Mouse (Mus musculus) intestine, embryonic 15.5 days (tissue): ENCODE measurements around the gene Tekt4. TPM values are rescaled to one million over a fixed set of nuclear protein-coding genes. Genes with fewer than 3 reads are reported as not detected.

Experiments
- ATAC-seq: fragments of 200-750 bp; cut with Nextera tagmentation; 2 replicates; pipeline ENCODE4 v1.8.0; 2017; ENCODE audit warnings: moderate TSS enrichment, moderate library complexity
- H3K27ac ChIP-seq: fragments of 300-500 bp; sonication (generic); 2 replicates; pipeline ENCODE4 v1.5.1; 2015; ENCODE audit warnings: mild to moderate bottlenecking, inconsistent platforms
- H3K27me3 ChIP-seq: fragments of 300-500 bp; sonication (generic); replicated peaks from 2 replicates; pipeline ENCODE4 v1.6.1; 2015; ENCODE audit warnings: inconsistent platforms
- H3K36me3 ChIP-seq: fragments of 300-500 bp; sonication (generic); 2 replicates; pipeline ENCODE4 v1.6.1; 2015; ENCODE audit warnings: inconsistent platforms
- H3K4me1 ChIP-seq: fragments of 300-500 bp; sonication (generic); replicated peaks from 2 replicates; pipeline ENCODE4 v1.6.1; 2015; ENCODE audit warnings: inconsistent platforms
- H3K4me2 ChIP-seq: fragments of 300-500 bp; sonication (generic); replicated peaks from 2 replicates; pipeline ENCODE4 v1.6.1; 2015; ENCODE audit warnings: mild to moderate bottlenecking, inconsistent platforms
- H3K4me3 ChIP-seq: fragments of 300-500 bp; sonication (generic); replicated peaks from 2 replicates; pipeline ENCODE4 v1.5.1; 2015; ENCODE audit warnings: inconsistent platforms
- H3K9ac ChIP-seq: fragments of 300-500 bp; sonication (generic); 2 replicates; pipeline ENCODE4 v1.6.1; 2015; ENCODE audit warnings: inconsistent platforms
- H3K9me3 ChIP-seq: fragments of 300-500 bp; sonication (generic); 2 replicates; pipeline ENCODE4 v1.6.1; 2016; ENCODE audit warnings: inconsistent platforms
- WGBS: fragments of 180-500 bp; shearing (Covaris S2); methylation state at CpG from one replicate; pipeline ENCODE4 v1.1.7; 2015; 5-methylcytosine and 5-hydroxymethylcytosine counted together
- polyA plus RNA-seq: library from polyadenylated mRNA; unstranded; fragments of >200 nt; fragmentation: Nextera tagmentation; extraction: Ambion mirVana; gene quantifications from 2 replicates; pipeline ENCODE4 v1.2.1, GENCODE M21; 2015

Tekt4 gene
- polyA plus RNA-seq, 1 experiment from 2014 or later: not detected

GRCm38 (mm10) chr17:25416219-25416618 lies 38.2 kb upstream of the Tekt4 start:
- no peaks in the 10 kb centered on the region for H3K9me3 ChIP-seq
- H3K4me2 ChIP-seq: peak overlapping the region; percentile 24
- peak; percentile 54 for ATAC-seq
- 0 out of 2 replicates have a peak overlapping the region, but pooled peaks have one; percentile 36 for H3K27ac ChIP-seq
- no peak overlapping the region for H3K9ac ChIP-seq
- no peaks in the 10 kb centered on the region for H3K27me3 ChIP-seq
- 19% methylated on average over 3 of the region's 3 CpGs for WGBS
- H3K36me3 ChIP-seq: no peaks in the 10 kb centered on the region
- H3K4me3 ChIP-seq: no peak overlapping the region; the same call in 1 of the 2 replicates
- peaks cover 35% of the 10 kb centered on the region for H3K4me1 ChIP-seq

DNA sequence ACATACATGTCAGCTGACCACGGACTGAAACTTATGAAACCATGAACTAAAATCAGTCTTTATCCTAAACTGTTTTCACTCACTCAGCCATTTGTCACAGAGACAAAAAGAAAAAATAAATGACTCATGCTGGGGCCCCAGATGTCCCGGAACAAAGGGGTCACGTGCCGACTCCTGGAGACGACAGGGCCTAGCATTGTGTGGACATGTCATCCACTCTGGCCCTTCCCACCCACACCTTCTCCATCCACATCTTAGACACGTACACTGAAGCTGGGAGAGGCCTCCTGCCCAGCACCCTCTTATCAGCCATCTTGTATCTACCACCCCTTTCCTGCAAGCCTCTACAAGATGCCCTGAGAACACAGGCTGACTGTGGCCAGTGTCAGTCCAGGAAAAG lies 36.4 kb upstream of the Tekt4 start:
- Histone ChIP-seq H3K4me2 (no peak overlapping the region), H3K36me3 (peaks cover 2% of the 10 kb centered on the region; the same call in 1 of the 2 replicates), H3K9ac (no peak overlapping the region), H3K27ac (no peak overlapping the region), H3K4me1 (peaks cover 32% of the 10 kb centered on the region), H3K9me3 (no peaks in the 10 kb centered on the region), H3K27me3 (no peaks in the 10 kb centered on the region), H3K4me3 (no peak overlapping the region)
- no peak for ATAC-seq
- WGBS: 83% methylated on average over 6 of the region's 6 CpGs

- ATAC-seq: no peak
- H3K36me3 ChIP-seq: peaks cover 2% of the 10 kb centered on the region; the same call in 1 of the 2 replicates
- no peak overlapping the region for H3K9ac ChIP-seq
- H3K4me2 ChIP-seq: no peak overlapping the region
- H3K4me1 ChIP-seq: peaks cover 31% of the 10 kb centered on the region
- no peaks in the 10 kb centered on the region for H3K9me3 ChIP-seq
- H3K4me3 ChIP-seq: no peak overlapping the region
- 32% methylated on average over 9 of the region's 9 CpGs for WGBS
- H3K27me3 ChIP-seq: no peaks in the 10 kb centered on the region
- no peak overlapping the region for H3K27ac ChIP-seq
Measured at GRCm38 (mm10) chr17:25418926-25419325, 35.5 kb upstream of the Tekt4 start.

- WGBS: 85% methylated on average over 3 of the region's 3 CpGs
- no peak overlapping the region for H3K9ac ChIP-seq
- no peaks in the 10 kb centered on the region for H3K9me3 ChIP-seq
- peaks cover 14% of the 10 kb centered on the region for H3K4me1 ChIP-seq
- H3K27ac ChIP-seq: no peak overlapping the region
- H3K36me3 ChIP-seq: peaks cover 2% of the 10 kb centered on the region; the same call in 1 of the 2 replicates
- H3K4me3 ChIP-seq: no peak overlapping the region
- H3K4me2 ChIP-seq: no peak overlapping the region
- no peak for ATAC-seq
- no peaks in the 10 kb centered on the region for H3K27me3 ChIP-seq
Measured at GRCm38 (mm10) chr17:25420998-25421397, 33.4 kb upstream of the Tekt4 start.

DNA sequence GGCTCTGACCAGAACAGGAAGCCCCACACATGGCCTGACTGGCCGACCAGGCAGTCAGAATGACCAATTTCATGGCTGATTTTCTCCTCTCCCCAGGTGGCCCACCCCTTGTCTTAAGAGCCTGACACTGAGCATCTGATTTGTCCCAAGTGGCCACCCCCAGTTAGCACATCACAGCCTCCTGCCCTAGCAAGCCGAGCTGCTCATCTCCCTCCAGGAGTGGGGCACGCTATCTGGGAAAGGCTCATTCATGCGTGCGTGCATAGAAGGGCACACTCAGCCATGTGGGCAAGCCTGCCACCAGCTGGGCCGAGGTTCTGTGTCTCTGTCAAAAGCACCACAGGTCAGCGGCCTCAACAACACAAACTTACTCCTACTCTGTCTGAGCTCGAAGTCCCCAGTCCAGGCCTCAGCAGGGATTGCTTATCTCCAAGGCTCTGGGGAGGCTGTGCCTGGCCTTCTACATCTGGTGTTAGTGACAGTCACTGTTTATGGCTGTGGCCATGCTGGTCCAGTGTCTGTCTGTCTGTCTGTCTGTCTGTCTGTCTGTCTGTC lies 29.8 kb upstream of the Tekt4 start:
- H3K9me3 ChIP-seq: no peaks in the 10 kb centered on the region
- no peak overlapping the region for H3K27ac ChIP-seq
- no peak overlapping the region for H3K4me2 ChIP-seq
- no peak for ATAC-seq
- H3K9ac ChIP-seq: no peak overlapping the region
- H3K27me3 ChIP-seq: no peaks in the 10 kb centered on the region
- H3K4me3 ChIP-seq: no peak overlapping the region
- peaks cover 39% of the 10 kb centered on the region for H3K4me1 ChIP-seq
- 57% methylated on average over 8 of the region's 8 CpGs for WGBS
- H3K36me3 ChIP-seq: peaks cover 2% of the 10 kb centered on the region; the same call in 1 of the 2 replicates

DNA sequence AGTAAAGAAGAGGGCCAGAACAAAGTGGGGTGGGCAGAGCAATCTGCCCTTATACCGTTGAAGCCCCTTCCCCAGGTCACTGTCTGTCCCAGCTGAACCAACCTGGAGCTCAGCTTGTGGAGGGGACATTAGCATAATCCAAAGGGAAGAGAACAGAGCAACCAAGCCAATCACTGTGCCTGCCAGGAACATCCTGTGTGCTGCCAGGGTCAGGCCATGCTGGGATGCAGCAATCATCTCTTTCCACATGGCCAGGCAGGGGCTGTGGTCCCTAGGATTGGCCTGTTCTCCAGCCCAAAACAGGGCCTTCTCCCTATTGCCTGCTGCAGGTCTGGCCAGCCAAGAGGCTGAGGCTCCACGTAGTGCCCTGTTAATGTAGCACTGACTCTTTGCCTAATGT lies 28.4 kb upstream of the Tekt4 start:
- Histone ChIP-seq H3K9ac (no peak overlapping the region), H3K4me3 (no peak overlapping the region), H3K9me3 (no peaks in the 10 kb centered on the region), H3K27me3 (no peaks in the 10 kb centered on the region), H3K27ac (no peak overlapping the region), H3K4me1 (peaks cover 53% of the 10 kb centered on the region), H3K4me2 (no peak overlapping the region), H3K36me3 (peaks cover 2% of the 10 kb centered on the region; the same call in 1 of the 2 replicates)
- 59% methylated on average over 2 of the region's 2 CpGs for WGBS
- ATAC-seq: no peak

GRCm38 (mm10) chr17:25427441-25427840 lies 27.0 kb upstream of the Tekt4 start:
- Histone ChIP-seq H3K36me3 (no peaks in the 10 kb centered on the region; the same call in 1 of the 2 replicates), H3K4me2 (no peak overlapping the region; the same call in 1 of the 2 replicates), H3K9me3 (no peaks in the 10 kb centered on the region), H3K27me3 (no peaks in the 10 kb centered on the region), H3K4me1 (peaks cover 64% of the 10 kb centered on the region), H3K9ac (no peak overlapping the region), H3K4me3 (no peak overlapping the region), H3K27ac (peak overlapping the region; percentile 37)
- 31% methylated on average over 10 of the region's 10 CpGs for WGBS
- ATAC-seq: peak; percentile 69; the same call in 1 of the 2 replicates

DNA sequence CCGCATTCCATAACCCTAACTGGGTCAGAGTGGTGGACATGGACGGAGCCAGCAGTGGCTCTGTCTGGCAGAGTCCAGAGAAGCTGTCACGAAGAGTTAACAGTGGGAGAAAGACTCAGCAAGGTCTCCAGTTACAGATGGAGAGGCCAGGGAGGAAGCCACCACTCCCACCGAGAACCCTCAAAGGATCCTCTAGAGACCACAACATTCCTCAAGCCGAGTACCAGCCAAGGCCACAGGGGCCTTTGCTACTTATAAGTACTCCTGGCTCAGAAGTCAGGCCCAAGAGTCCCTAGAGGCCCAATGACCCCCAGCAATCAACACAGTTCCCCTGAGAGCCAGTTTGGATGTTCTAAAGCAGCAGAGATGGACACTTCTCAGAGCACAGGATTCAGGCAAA lies 25.2 kb upstream of the Tekt4 start:
- Histone ChIP-seq H3K9me3 (no peaks in the 10 kb centered on the region), H3K36me3 (no peaks in the 10 kb centered on the region; the same call in 1 of the 2 replicates), H3K9ac (0 out of 2 replicates have a peak overlapping the region, but pooled peaks have one; percentile 5), H3K4me3 (no peak overlapping the region), H3K4me2 (no peak overlapping the region), H3K27me3 (peaks cover 6% of the 10 kb centered on the region; the same call in 1 of the 2 replicates), H3K27ac (no peak overlapping the region), H3K4me1 (peaks cover 81% of the 10 kb centered on the region)
- 51% methylated on average over 5 of the region's 5 CpGs for WGBS
- no peak for ATAC-seq

DNA sequence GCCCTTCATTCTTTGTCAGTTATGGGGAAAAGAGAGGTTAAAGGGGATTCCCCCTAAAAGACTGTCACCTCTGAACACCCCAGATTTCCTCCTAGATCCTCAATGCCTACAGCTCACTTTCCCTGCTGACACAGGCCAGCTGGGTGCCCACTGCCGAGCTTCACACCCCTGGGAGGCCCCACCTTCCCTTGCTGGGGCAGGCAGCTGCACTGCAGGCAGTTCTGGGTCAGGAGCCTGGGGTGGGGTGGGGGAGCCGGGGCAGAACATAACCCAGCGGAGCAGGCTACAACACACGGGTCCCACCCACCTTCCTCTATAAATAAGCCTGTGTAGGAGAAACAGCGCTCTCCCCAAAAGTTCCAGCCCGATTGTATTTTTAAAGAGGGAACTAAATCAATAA lies 24.5 kb upstream of the Tekt4 start:
- WGBS: 29% methylated on average over 6 of the region's 6 CpGs

DNA sequence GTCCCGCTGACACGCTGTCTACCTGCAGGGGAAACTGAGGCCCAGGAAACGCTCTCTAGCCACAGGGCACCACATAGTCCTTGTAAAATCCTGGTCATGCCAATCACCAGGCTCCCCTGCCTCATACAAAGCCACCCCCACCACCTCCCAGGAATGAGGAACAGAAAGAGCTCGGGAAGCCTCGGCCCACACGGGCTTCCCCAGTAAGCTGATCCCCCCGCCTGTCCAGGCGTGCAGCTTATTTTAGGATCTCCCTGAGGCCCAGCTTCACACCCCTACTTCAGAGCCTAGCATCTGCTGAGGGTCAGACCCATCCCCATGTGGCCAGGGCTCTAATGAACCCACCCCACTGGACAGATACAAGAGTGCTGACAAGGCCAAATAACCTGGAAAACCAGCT lies 23.9 kb upstream of the Tekt4 start:
- 51% methylated on average over 8 of the region's 8 CpGs for WGBS
- Histone ChIP-seq H3K9ac (no peak overlapping the region), H3K27me3 (peaks cover 6% of the 10 kb centered on the region; the same call in 1 of the 2 replicates), H3K9me3 (no peaks in the 10 kb centered on the region), H3K4me2 (peak overlapping the region; percentile 21; the same call in 1 of the 2 replicates), H3K36me3 (no peaks in the 10 kb centered on the region; the same call in 1 of the 2 replicates), H3K4me3 (no peak overlapping the region), H3K4me1 (peaks cover 83% of the 10 kb centered on the region), H3K27ac (no peak overlapping the region)
- ATAC-seq: no peak

More for the DNA sequence above, 24.5 kb upstream of the Tekt4 start:
- no peak for ATAC-seq
- no peak overlapping the region for H3K27ac ChIP-seq
- peaks cover 6% of the 10 kb centered on the region; the same call in 1 of the 2 replicates for H3K27me3 ChIP-seq
- H3K4me1 ChIP-seq: peaks cover 83% of the 10 kb centered on the region
- H3K4me2 ChIP-seq: no peak overlapping the region
- H3K36me3 ChIP-seq: no peaks in the 10 kb centered on the region; the same call in 1 of the 2 replicates
- H3K9ac ChIP-seq: no peak overlapping the region
- no peaks in the 10 kb centered on the region for H3K9me3 ChIP-seq
- H3K4me3 ChIP-seq: no peak overlapping the region

GRCm38 (mm10) chr17:25432433-25433181 lies 21.8 kb upstream of the Tekt4 start:
- H3K4me1 ChIP-seq: peaks cover 67% of the 10 kb centered on the region
- peaks cover 6% of the 10 kb centered on the region; the same call in 1 of the 2 replicates for H3K27me3 ChIP-seq
- H3K9ac ChIP-seq: peak overlapping the region; percentile 66
- H3K4me3 ChIP-seq: peak overlapping the region; percentile 67
- H3K27ac ChIP-seq: peak overlapping the region; percentile 71
- no peak for ATAC-seq
- WGBS: under 1% methylated on average over 53 of the region's 53 CpGs
- H3K9me3 ChIP-seq: no peaks in the 10 kb centered on the region
- H3K4me2 ChIP-seq: peak overlapping the region; percentile 94
- no peaks in the 10 kb centered on the region; the same call in 1 of the 2 replicates for H3K36me3 ChIP-seq

DNA sequence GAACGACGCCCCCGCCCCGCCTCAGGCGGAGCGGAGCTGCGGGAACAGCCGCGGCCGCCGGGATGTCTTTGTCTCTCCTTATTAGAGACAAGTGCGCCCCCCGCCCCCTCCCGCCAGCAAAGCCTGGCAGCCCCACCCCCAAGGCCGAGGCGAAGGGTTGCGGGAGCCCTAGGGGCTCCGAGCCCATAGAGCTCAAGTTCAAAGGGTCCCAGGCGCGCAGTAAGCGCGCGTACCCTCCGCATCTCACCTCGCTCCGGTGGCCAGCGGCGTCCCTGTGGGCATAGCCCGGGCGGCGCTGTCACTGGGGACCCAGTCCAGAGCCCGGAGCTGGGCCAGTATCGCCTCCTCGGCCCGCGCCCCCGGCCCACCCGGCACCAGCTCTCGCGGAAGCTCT lies 21.2 kb upstream of the Tekt4 start:
- peak overlapping the region; percentile 66 for H3K9ac ChIP-seq
- H3K9me3 ChIP-seq: no peaks in the 10 kb centered on the region
- H3K4me2 ChIP-seq: peak overlapping the region; percentile 94
- peaks cover 61% of the 10 kb centered on the region for H3K4me1 ChIP-seq
- 1% methylated on average over 40 of the region's 40 CpGs for WGBS
- H3K4me3 ChIP-seq: peak overlapping the region; percentile 67
- peak overlapping the region; percentile 71 for H3K27ac ChIP-seq
- peak; percentile 12 for ATAC-seq
- peaks cover 6% of the 10 kb centered on the region; the same call in 1 of the 2 replicates for H3K27me3 ChIP-seq
- H3K36me3 ChIP-seq: no peaks in the 10 kb centered on the region
